Mouse (Mus musculus): Measurements from ENCODE around the gene Cfap61.
"Not testable (repeated sequence)": the region's sequence is repeated elsewhere in the genome, so short reads cannot be mapped to it uniquely, and the experiment has no call there.

GRCm38 (mm10) chr2:145900318-145900717 is 34.3 kb upstream of the Cfap61 start:
- not testable (repeated sequence) for TF ChIP-seq CTCF, POLR2A (IDR thresholded peaks at IDR 0.05; ENCODE audit: extremely low read depth, insufficient read depth, low read length)
